Mouse (Mus musculus) layer of hippocampus, adult 8-10 months (tissue): ENCODE measurements around the gene Tceanc. TPM values are rescaled to one million over a fixed set of nuclear protein-coding genes. Genes with fewer than 3 reads are reported as not detected.

Experiments used
- DNase-seq, 2 experiments: peaks; one replicate each; pipeline ENCODE4 v3.0.0; 2022; ENCODE audit warnings: low spot score in 2 of 2
- total RNA-seq, 4 experiments: library from RNA; stranded (reverse); gene quantifications; 2 replicates each; pipeline ENCODE4 v1.2.4; 2022

Gene Tceanc
- total RNA-seq, 4 experiments from 2014 or later = 1.3 to 1.8 (median 1.6) TPM

- DNase-seq = no peak
These were observed 23.3 kb downstream of the Tceanc start for GRCm38 (mm10) chrX:166495052-166495451.

- DNase-seq = peak; percentile 79 to 82
These were observed 38.9 kb downstream of the Tceanc start, which contains the start of gene Rab9 for GRCm38 (mm10) chrX:166479365-166479983. Gene Rab9, minus strand, starts transcription at chrX:166479867.

GRCm38 (mm10) chrX:166478631-166479364 is 39.6 kb downstream of the Tceanc start:
- peak in 1 of 2 experiments; percentile 3 for DNase-seq

GRCm38 (mm10) chrX:166477393-166477792 is 41.0 kb downstream of the Tceanc start:
- no peak for DNase-seq

- no peak for DNase-seq
These were observed 45.8 kb downstream of the Tceanc start for GRCm38 (mm10) chrX:166472612-166473011.

- no peak for DNase-seq
These were observed 50.0 kb downstream of the Tceanc start for GRCm38 (mm10) chrX:166468321-166468720.

- no peak for DNase-seq
These were observed 62.8 kb downstream of the Tceanc start for GRCm38 (mm10) chrX:166455525-166455924.

- no peak for DNase-seq
These were observed 64.0 kb downstream of the Tceanc start for GRCm38 (mm10) chrX:166454331-166454730.

GRCm38 (mm10) chrX:166453532-166453931 is 64.8 kb downstream of the Tceanc start:
- DNase-seq = no peak

Other genes with a start within 250 kb of the Tceanc start
- 10 to 100 TPM; 41.9 to 56.4 (median 52.3) TPM for gene Trappc2, start 78.0 kb downstream of the Tceanc start, total RNA-seq
- 1 to 10 TPM; 4.5 to 6.6 (median 5.7) TPM for gene Ofd1, start 77.9 kb downstream of the Tceanc start, total RNA-seq
- gene Rab9, start 38.7 kb downstream of the Tceanc start, total RNA-seq = 10 to 100 TPM; 35.9 to 42.8 (median 38.3) TPM
- gene Egfl6, start 67.2 kb upstream of the Tceanc start, total RNA-seq = 1 to 10 TPM; 2.8 to 4.8 (median 3.4) TPM